Mouse (Mus musculus): ENCODE results near the gene Retreg1. TPM values are rescaled to one million over a fixed set of nuclear protein-coding genes. Genes with fewer than 3 reads are reported as not detected.

The Retreg1 gene
- total RNA-seq, 2 experiments from 2014 or later, result 170 to 181 TPM

DNA sequence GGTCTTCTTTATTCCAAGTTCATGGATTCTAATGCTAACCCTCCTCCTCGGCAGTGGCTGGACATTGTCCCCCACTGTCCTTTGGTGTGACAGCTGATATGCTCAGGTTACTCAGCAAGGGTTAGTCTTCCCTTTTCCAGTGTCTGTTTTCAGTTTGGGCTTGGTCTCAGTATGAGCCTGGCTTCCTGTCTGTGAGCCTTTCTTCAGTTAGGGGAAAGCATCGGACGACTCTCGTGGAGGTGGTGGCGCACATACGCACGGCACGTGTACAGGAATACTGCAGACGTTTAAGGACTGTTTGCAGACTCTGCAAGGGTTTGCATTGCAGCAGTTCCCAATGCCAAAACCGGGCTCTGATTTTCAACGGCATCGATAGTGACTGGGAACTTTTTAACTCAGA, 54.6 kb downstream of the Retreg1 start:
- TF ChIP-seq CTCF (IDR thresholded peaks at IDR 0.05), result no peak
- no peak for DNase-seq
- intact Hi-C loops (cut with DNase I), result no loop called here
- Histone ChIP-seq H3K27ac (peak overlapping the region; percentile 24; the same call in 1 of the 2 replicates), H3K4me3 (peak overlapping the region; percentile 44)

DNA sequence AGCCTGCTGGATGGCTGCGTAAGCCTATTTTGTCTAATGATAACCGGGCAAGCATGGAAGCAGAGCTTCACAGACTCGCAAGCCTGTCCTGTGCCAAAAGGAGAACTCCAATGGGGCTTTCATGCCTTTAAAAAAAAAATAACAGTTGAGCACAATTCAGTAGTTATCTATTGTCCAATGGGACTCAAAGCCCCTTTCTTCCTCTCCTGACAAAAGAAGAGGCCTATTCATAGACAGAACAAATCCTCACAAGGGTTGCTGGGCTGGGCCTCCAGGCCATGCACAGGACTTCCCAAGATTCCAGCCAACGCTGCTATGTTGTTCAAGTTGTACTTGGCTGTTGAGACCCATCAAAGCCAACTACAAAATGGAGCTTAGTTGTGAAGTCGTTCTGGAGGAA, 56.0 kb downstream of the Retreg1 start:
- DNase-seq, result no peak
- intact Hi-C loops (cut with DNase I), result no loop called here

GRCm38 (mm10) chr15:25900540-25900939, 57.6 kb downstream of the Retreg1 start:
- peak; percentile 86 for DNase-seq
- intact Hi-C loops (cut with DNase I), result loop anchor here (2.0 to 5.0 kb wide), 2 partner anchors 60 to 93 kb away; no protein-coding TSS in a partner anchor
- TF ChIP-seq CTCF (IDR thresholded peaks at IDR 0.05), result peak; percentile 98
- Histone ChIP-seq H3K4me3 (no peak overlapping the region), H3K27ac (peak overlapping the region; percentile 53; the same call in 1 of the 2 replicates)

More for the DNA sequence above, 56.0 kb downstream of the Retreg1 start:
- Histone ChIP-seq H3K4me3 (no peak overlapping the region), H3K27ac (peak overlapping the region; percentile 35; the same call in 1 of the 2 replicates)
- TF ChIP-seq CTCF (IDR thresholded peaks at IDR 0.05), result no peak

DNA sequence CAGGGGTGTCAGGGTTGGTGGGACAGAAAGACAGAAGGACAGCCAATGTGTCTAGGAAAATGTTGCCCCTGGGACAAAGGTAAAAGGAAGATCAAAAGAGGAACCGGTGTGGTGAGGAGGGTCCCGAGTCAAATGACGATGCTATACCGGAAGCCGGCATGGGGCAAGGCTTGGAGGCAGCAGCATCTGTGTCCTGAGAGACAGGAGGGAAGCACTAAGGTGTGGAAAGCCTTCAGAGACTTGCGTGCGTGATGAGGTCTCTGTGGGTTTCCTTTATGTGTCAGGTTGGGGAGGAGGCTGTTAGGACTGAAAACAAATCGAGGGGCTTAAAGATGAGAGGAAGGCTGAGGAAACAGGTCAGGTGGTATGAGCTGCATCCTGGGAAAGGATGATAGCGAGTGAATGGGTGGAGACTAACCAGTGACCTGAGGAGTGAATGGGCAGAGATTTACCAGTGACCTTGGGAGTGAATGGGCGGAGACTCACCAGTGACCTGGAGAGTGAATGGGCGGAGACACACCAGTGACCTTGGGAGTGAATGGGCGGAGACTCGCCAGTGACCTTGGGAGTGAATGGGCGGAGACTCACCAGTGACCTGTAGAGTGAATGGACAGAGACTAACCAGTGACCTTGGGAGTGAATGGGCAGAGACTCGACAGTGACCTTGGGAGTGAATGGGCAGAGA, 60.1 kb downstream of the Retreg1 start:
- TF ChIP-seq CTCF (IDR thresholded peaks at IDR 0.05), result no peak
- DNase-seq, result no peak
- no peak overlapping the region for H3K4me3 ChIP-seq
- H3K27ac ChIP-seq, result peak overlapping the region; percentile 87; the same call in 1 of the 2 replicates
- intact Hi-C loops (cut with DNase I), result loop anchor here (5.0 kb wide), 1 partner anchor 96 kb away; no protein-coding TSS in a partner anchor

DNA sequence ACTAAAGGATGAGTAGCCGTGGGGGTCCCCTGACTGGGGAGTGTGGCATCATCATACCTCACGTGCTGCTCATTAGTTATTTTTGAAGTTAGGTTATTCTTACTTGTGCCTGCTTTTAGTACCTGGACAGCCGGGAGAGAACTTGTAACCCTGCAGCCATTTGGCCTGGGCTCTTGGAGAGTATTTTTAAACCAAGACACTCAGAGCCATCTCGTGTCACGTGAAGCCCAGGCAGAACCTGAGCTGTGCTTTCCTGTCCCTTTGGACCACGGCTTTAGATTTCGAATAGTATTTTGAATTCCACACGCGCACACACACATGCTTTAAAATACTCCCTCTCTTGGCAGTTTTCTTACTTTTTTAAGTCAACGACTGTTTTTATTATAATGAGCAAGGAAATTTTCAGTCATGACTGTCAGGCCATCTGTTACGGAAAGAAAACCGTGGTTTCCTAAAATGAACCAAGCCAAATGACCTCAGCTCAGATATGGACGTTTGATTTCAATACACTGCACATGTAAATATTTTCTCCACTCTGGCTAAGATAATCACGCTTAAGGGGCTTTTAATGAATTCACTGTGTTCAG, 61.5 kb downstream of the Retreg1 start:
- intact Hi-C loops (cut with DNase I), result loop anchor here (1.0 to 5.0 kb wide), 2 partner anchors 37 to 97 kb away; no protein-coding TSS in a partner anchor
- no peak for TF ChIP-seq CTCF (IDR thresholded peaks at IDR 0.05)
- peak overlapping the region; percentile 87 for H3K27ac ChIP-seq
- DNase-seq, result peak; percentile 75
- H3K4me3 ChIP-seq, result peak overlapping the region; percentile 33

- Histone ChIP-seq H3K27ac (0 out of 2 replicates have a peak overlapping the region, but pooled peaks have one; percentile 24), H3K4me3 (no peak overlapping the region)
- intact Hi-C loops (cut with DNase I), result no loop called here
- no peak for TF ChIP-seq CTCF (IDR thresholded peaks at IDR 0.05)
- DNase-seq, result no peak
Observed at GRCm38 (mm10) chr15:25909783-25910494, 67.0 kb downstream of the Retreg1 start.

DNA sequence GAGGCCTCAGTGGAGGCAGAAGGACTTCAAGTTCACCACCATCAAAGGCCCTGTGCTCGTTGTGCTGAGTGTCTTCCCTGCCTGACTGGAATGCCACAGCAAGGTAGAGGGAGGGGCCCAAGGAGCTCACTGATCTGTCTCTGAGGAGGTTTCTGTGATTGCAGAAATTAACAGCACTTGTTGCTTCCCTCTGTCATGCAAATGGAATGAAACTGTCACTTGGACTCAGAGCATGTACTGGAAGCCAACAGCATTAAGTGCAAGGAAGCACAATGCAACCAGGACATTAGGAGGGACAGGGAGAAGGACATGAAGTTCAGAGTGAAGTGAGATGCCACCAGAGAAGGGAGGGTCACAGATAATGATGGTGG, 67.5 kb downstream of the Retreg1 start:
- no peak for DNase-seq
- Histone ChIP-seq H3K27ac (peak overlapping the region; percentile 24; the same call in 1 of the 2 replicates), H3K4me3 (no peak overlapping the region)
- intact Hi-C loops (cut with DNase I), result no loop called here
- no peak for TF ChIP-seq CTCF (IDR thresholded peaks at IDR 0.05)

- intact Hi-C loops (cut with DNase I), result no loop called here
- TF ChIP-seq CTCF (IDR thresholded peaks at IDR 0.05), result no peak
- DNase-seq, result no peak
- Histone ChIP-seq H3K4me3 (no peak overlapping the region), H3K27ac (peak overlapping the region; percentile 24; the same call in 1 of the 2 replicates)
Observed at GRCm38 (mm10) chr15:25910924-25911323, 67.9 kb downstream of the Retreg1 start.

DNA sequence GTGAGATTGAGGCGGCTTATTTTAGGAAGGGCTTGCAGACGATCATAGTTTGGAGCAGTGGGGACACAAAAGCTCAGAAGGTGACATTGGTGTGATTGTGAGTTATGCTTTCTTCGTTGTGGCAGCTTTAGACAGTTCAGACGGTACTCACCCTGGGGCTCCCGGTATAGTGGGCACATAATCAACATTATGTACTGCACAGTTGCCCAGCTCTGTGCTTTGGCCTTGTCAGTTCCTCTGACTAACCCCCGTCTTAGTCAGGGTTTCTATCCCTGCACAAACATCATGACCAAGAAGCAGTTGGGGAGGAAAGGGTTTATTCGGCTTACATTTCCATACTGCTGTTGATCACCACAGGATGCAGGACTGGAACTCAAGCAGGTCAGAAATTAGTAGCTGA, 69.9 kb downstream of the Retreg1 start:
- intact Hi-C loops (cut with DNase I), result no loop called here
- H3K27ac ChIP-seq, result no peak overlapping the region
- no peak overlapping the region for H3K4me3 ChIP-seq
- DNase-seq, result no peak
- TF ChIP-seq CTCF (IDR thresholded peaks at IDR 0.05), result no peak

DNA sequence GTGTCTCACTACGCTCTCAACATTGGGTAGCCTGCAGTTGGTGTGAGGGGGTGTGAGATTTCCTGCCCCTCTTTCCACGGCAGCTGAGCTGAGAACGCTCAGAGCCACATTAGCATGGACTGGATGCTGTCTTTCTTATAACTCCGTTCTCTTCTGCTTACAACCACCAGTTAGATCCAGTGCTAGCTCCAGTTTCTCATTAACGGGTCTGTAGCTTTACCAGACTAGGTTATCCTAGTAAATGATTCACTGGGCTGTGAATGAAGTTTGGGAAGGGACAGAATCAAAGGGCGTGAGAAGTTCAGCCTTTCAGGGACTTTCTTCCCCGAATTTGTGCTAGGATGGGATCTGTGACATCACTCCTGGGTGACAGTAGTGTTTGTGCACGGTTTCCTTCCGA, 70.7 kb downstream of the Retreg1 start:
- no peak for DNase-seq
- no peak for TF ChIP-seq CTCF (IDR thresholded peaks at IDR 0.05)
- no peak overlapping the region for H3K4me3 ChIP-seq
- intact Hi-C loops (cut with DNase I), result loop anchor here (2.0 kb wide), 2 partner anchors 35 to 43 kb away; no protein-coding TSS in a partner anchor
- H3K27ac ChIP-seq, result peak overlapping the region; percentile 95

- DNase-seq, result no peak
- TF ChIP-seq CTCF (IDR thresholded peaks at IDR 0.05), result no peak
- Histone ChIP-seq H3K4me3 (no peak overlapping the region), H3K27ac (peak overlapping the region; percentile 95)
- intact Hi-C loops (cut with DNase I), result loop anchor here (2.0 kb wide), 2 partner anchors 35 to 43 kb away; no protein-coding TSS in a partner anchor
Observed at GRCm38 (mm10) chr15:25914160-25914559, 71.2 kb downstream of the Retreg1 start.

DNA sequence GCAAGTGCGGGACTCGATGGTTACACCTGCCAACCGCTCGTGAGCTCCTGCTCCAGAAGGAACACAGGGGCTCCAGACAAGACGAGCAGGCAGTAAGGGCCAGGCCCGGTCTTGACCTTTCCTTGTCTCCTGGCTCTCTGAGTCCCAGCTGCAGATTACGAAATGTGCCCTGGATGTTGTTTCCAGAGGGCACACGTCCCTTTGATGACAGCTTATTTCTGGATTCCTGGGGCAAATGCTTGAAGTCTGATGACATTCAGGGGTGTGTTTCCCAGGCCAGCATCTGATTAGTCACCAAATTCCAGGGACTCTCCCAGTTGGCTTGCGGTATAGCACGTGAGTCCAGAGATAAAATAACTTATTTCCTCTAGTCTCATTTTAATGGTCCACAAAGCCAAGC, 72.0 kb downstream of the Retreg1 start:
- peak overlapping the region; percentile 95 for H3K27ac ChIP-seq
- intact Hi-C loops (cut with DNase I), result loop anchor here (2.0 kb wide), 2 partner anchors 34 to 42 kb away; no protein-coding TSS in a partner anchor
- H3K4me3 ChIP-seq, result peak overlapping the region; percentile 50

More for the DNA sequence above, 72.0 kb downstream of the Retreg1 start:
- no peak for TF ChIP-seq CTCF (IDR thresholded peaks at IDR 0.05)
- DNase-seq, result peak; percentile 87

Measured in gastrocnemius, adult 2 months (tissue).